Mouse (Mus musculus): ENCODE data around the gene Rasgrf1.

GRCm38 (mm10) chr9:90056716-90057115 is 147.0 kb downstream of the Rasgrf1 start:
- TF ChIP-seq CTCF (IDR thresholded peaks at IDR 0.05; ENCODE audit: borderline replicate concordance, extremely low read depth, insufficient read depth, insufficient read length) (no peak), POLR2A (IDR thresholded peaks at IDR 0.05; ENCODE audit: borderline replicate concordance, extremely low read depth, insufficient read depth, insufficient read length, poor library complexity, severe bottlenecking) (no peak)
